Mouse (Mus musculus): ENCODE measurements around the gene Tymp.

Tymp gene

DNA sequence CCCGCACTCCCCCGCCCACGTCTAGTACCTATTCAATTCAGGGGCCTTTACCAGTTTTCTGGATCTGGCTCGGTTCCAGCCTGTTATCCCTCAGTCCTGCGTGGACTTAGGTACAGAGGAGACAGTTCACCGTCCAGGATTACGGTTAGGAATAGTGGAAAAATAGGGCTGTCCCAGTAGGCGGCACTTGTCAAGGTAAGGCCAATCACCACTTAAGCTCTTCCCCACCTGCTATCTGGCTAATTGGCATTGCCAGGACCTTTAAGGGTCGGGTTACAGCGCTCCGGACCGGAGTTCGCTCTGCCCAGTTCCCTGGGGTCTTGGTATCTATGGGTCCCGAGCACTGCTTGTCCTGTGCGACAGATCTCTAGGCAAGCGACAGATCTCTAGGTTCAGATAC, at the start of gene Tymp:
TSS of gene Tymp (minus strand) at position 83 of the 400 bp plus-strand sequence.
- no peak for DNase-seq (ENCODE audit: low spot score in 2 of 2)

DNA sequence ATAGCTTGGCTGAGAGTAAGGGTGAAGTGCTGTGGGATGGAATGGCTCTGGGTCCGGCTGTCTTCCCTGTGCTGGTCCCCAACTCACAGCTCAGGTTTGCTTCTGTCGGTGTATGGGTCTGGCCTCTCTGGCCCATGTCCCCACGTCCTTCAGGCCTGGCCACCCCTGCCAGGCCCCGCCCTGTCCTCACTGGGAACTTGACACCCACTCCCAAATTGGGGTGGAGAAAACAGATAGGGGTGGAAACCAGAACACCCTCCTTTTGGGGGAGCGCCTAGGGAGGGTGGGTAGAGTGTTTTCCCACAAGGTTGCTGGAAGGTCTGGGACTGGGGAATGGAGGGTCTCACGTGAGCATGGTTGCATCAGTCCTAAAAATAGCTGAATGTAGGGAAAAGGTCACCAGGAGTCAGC, 48.9 kb upstream of the Tymp start, which contains the start of gene Cpt1b:
TSS of gene Cpt1b (minus strand) at position 153 of the 411 bp plus-strand sequence.
- no peak for DNase-seq (ENCODE audit: low spot score in 2 of 2)

DNA sequence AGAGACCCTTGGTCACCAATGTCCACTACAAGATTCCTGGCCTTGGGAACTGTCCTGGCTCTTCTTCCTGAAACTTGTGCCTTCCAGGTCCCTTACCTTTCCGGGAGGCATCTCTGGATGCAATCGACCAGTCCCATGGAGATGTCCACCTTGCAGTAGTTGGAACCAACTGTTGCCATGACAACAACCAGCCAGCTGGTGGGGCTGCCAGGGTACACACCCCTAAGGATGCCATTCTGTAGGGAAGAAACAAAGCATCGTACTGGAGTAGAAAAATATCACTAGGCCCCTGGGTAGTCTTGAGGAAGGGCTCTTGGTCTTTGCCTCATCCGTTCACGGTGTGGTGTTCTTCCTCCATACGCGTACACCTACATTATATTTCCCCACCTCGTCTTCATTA, 47.8 kb upstream of the Tymp start:
- DNase-seq (ENCODE audit: low spot score in 2 of 2): no peak

DNA sequence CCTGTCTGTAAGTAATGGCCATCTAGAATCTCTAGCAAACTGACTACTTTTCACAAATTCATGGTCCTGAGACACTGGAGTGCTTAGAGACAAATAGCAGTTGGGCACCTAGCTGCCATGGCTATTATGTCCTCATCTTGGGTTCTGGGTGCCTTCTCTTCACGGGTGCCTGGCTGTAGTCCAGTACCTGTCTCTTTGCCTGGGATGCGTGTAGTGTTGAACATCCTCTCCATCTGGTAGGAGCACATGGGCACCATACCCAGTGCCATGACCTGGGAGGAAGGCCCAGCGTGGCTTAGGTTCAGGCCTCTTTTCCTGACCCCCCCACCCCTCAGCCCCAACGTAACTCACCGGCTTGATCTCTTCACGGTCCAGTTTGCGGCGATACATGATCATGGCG, 45.1 kb upstream of the Tymp start:
- no peak for DNase-seq (ENCODE audit: low spot score in 2 of 2)

DNA sequence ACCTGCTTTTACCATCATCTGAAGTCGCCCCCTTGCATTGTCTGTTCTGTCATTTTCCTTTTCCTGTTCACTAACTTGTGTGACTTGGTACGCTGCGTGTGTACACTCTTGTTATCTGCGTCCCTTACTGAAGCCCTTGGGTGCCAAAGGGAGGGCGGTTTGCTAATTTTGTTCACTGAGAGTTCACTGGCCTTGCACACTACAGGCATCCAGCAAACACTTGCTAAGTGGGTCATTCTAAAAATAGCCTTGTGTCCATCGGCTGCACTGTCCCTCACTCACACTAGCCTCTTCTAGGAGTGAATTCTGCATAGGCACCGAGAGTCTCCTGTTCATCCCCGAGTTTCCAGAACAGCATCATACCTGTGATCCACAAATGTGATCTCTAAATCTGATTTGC, 38.4 kb upstream of the Tymp start:
- DNase-seq (ENCODE audit: low spot score in 2 of 2): no peak

DNA sequence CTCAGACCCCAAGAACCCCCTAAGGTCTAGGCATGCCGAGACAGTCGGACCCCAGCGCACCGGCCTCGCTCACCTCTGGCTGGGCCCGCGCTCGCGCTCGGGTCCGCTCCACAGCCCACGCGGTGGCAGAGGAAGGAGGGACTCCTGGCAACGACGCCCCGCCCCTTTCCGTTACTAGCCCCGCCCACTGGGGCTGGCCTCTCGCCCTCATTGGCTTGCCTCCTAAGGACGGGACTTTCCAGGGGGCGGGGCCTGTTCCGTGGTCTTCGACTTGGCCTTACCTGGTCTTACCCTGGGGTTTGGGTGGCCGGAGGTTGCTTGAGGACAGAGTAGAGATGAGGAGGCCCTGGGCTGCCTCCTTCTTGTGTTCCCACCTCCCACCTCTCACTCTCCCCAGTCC, 33.3 kb upstream of the Tymp start, which contains the start of gene Syce3:
TSS of gene Syce3 (minus strand) at position 386 of the 400 bp plus-strand sequence.
- DNase-seq (ENCODE audit: low spot score in 2 of 2): no peak

DNA sequence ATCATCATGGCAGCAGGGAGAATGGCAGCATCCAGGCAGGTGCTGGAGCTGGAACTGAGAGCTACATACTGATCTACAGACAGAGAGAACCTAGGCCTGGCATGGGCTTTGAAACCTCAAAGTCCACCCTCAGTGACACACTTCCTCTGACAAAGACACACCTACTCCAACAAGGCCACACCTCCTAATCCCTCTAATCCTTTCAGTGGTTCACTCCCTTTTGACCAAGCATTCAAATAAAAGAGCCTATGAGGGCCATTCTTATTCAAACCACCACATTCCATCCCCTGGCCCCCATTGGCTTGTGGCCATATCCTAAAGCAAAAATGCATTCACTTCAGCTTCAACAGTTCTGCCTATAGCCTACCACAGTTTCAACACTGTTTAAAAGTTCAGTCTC, 29.9 kb upstream of the Tymp start:
- no peak for DNase-seq (ENCODE audit: low spot score in 2 of 2)

DNA sequence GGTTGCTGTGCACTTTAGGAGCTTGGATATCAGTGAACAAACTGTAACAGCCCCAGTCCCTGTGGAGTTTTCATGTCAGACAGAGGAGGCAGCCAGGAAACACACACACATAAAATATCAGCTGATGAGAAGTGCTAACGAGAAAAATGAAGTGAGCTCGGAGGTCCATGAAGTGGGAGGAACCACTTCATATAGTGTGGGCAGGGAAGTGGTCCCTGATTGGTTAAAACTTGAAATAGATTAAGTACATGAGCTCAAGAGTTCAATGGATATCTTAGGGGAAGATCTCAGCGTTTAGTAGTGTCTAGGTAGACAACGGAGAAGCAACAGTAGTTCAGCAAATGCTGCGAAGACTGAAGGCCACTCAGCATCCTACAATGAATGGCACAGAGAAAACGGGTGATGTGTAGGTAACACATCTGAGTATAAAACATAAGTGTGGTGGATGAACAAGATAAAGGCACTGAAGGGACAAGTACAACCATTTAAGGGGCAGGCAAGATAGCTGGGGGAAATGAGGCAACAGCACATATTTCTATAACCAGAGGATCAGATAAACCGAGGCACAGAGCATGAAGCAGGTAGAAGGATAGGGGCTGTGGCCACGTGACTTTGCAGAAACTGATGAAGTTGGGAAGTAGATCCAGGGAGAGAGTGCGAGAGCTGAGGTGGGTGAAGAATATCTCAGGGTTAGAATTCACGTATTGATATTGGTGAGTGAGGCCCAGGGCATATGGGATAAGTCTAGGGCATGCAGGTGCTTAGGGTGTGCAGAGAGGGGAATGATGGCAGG, 28.2 kb upstream of the Tymp start:
- DNase-seq (ENCODE audit: low spot score in 2 of 2): no peak

DNA sequence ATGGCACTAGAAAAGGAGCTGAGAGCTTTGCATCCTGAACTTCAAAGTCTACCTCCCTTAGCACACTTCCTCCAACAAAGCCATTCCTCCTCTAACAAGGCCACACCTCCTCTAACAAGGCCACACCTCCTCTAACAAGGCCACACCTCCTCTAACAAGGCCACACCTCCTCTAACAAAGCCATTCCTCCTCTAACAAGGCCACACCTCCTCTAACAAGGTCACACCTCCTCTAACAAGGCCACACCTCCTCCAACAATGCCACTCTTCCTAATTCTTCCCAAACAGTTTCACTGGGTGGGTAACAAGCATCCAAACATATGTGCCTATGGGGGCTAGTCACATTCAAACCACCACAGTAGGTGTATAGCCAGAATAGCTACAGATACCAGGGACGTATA, 25.6 kb upstream of the Tymp start:
- DNase-seq (ENCODE audit: low spot score in 2 of 2): no peak

DNA sequence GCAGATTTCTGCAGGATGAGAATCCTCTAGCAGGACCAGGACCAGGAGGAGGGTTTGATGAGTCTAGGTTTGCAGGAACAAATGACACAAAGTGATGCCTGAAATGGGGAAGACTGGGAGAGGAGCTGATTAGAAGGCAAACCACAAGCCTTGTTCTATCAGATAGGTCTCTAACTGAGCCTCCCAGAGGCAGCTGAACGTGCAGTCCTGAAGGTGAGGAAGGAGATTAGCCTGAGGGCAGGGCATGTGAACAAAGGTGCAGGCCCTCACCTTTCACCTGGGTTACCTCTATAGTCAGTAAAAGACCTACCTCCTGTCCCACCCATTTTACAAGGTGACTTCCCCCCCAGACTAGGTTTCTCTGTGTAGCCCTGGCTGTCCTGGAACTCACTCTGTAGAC, 22.9 kb upstream of the Tymp start:
- DNase-seq (ENCODE audit: low spot score in 2 of 2): no peak

DNA sequence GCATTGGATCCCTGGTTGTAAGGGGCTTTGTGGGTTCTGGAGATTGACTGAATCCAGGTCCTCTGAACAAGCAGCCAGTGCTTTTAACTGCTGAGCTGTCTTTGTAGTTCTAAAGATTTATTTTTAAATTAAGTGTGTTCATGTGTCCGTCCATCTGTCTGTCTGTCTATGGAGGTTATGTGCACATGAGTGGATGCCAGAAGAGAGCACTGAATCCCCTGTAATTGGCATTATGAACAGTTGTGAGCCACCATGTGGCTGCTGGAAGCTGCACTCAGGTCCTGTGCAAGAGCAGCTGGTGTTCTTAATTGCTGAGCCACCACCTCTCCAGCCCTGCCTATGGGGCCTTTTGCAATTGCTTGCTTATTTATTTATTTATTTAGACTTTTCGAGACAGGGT, 21.3 kb upstream of the Tymp start:
- DNase-seq (ENCODE audit: low spot score in 2 of 2): no peak

DNA sequence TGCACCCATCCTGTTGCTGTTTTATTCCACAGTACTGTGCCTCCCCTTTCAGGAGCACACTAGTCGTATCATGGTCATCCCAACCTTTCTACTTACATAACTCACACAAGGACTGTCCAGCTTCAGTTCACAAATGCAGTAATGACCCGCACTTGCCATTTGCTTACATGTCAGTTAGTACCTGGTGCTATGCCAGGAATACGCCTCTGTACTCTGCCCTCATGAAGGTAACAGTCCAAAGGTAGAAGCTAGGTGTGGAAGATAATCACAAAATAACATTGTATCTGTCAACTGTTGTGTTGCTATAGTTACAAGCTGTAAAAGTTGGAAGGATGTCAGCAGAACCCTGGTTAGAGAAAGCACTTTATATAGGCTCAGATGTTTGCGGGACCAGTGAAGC, 20.0 kb upstream of the Tymp start:
- DNase-seq (ENCODE audit: low spot score in 2 of 2): no peak

DNA sequence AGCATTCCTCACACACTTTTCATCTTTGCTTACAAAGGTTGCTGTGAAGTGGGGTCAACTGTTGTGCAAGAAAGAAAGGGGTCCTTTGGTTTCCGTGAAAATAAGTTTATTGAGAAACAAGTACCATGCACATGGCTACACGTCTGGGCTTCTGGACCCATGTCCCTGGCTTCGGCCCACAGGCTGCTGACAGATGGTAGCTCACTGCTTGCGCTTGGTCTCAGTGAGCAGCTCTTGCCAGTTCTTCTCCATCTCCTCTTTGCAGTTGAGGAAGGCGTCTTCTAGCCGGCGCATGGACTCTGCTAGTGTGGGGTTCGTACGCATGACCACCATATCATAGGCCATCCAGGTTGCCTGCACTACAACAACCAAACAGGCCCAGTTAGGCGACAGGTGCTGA, 13.2 kb upstream of the Tymp start:
- no peak for DNase-seq (ENCODE audit: low spot score in 2 of 2)

DNA sequence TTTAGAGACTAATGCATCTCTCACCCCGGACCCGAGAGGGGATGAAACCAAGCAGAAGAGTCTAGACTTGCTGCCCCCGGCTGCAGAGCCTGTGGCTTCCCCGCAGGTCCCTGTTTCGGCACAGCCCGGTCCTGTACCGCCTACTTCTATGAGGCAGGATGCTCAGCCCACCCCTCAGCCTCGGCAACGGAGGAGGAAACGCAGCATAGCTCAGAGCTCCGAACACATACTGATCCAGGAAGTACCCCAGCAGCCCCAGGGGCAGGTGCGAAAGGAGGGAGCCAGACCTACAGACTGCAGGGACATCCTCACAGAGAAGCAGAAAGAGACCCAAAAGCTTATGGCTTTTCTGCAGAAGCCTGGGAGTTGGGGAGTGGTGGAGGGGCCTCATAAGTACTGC, 10.3 kb upstream of the Tymp start:
- no peak for DNase-seq (ENCODE audit: low spot score in 2 of 2)

DNA sequence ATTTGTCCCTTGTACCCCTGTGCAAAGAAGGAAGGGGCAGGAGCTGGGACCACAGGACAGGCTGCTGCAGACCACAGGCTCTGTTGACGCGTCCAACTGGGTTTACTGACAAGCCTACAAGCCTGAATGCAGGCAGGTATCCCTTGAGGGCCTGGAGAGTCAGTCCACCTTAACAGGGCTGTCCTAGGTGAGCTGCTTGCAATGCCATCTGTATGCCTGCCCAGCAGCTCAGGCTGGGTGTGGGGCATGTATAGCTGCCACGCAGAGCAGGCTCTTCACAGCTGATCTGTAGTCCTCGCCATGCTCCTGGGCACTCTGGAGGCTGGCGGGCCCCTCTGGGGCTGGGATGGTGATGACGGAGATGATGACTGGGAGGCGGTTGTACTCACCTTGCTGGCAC, 7.8 kb upstream of the Tymp start, which contains the start of gene Klhdc7b:
TSS of gene Klhdc7b (plus strand) at position 301 of the 400 bp plus-strand sequence.
- DNase-seq (ENCODE audit: low spot score in 2 of 2): no peak

DNA sequence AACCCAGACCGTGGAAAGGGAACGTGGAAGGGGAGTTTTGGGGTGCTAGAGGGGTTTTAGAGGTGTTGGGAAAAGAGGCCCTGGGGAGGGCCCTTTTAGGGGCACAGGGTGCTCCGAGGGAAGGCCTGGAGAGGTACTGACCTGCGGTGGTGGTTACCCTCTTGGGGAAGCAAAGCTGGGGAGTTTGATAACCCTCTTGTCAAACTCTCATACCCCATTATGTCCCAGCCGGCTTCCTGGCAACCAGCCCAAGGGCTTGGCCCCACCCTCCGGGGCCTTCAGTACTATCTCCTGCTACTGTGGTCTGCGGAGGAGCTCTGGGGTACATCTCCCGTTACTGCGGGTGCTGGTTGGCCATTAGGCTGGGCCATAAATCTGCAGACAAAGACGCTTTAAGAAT, 2.6 kb upstream of the Tymp start:
- DNase-seq (ENCODE audit: low spot score in 2 of 2): no peak

DNA sequence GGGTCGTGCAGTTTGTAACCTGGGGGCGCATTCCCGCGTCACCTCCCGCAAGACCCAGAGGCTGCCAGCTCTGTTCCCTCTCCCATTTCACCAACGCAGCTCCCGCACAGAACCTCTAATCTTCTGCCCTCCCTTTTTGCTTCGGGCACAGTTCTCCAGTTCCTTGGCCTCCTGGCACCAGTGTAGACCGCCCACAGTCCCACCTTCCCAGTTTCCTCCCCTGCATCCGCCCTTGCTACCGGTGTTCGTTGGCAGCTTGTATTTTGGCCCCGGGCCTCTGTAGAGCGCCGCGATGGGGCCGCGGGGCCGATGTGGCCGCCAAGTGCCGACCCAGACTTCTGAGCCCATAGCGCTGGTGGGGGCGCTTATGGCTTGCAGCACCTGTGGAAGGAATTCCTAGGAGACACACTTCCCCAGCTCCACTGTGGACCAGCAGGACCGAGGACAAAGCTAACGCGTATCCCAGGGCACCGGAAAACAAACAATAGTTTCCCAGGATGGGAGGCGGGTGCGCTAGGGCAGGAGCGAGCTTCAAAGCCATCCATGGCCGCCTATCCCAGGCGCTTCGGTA, 2.1 kb upstream of the Tymp start, which contains the start of gene Odf3b:
TSS of gene Odf3b (minus strand) at position 452 of the 571 bp plus-strand sequence.
- DNase-seq (ENCODE audit: low spot score in 2 of 2): no peak

DNA sequence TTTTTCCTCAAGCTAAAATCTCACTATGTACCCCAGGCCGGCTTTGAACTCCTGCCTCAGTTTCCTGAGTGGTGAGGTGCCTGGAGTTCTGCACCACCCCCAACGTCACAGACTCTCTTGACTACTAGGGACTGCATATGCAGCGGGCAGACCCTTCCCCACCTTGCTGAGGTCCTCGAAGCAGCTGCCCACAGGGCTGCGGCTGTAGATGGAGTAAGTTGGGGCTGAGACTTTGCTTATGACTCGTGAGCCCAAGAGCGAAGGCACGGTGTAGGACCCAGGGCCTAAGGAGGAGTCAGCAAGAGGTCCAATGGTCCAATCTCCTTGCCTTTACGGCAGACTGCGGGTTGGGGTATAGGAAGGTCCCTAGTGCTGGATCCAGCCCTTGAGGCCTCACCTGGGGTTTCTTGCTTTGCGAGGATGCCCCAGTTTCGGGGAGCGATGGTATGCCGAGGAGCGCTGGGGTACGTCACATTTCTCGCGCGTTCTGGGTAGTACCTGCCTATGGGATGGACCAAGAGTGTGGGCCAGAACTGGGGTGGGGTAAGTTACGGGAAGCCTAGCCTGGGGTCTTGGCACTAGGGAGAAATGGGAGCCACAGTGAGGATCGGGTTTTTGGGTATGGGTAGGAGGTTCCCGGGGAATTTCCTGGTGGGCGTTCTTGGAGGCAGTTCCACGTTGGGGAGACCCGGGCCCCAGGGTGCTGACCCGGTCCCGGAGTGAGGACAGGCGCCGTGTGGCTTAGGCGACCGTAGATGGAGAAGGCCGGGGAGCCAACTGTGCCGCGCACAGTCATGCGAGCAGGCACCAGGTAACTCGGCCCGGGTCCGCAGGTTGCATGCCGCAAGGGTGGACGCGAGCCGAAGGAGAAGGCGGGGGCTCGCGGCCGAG, 1.3 kb upstream of the Tymp start:
- no peak for DNase-seq (ENCODE audit: low spot score in 2 of 2)

DNA sequence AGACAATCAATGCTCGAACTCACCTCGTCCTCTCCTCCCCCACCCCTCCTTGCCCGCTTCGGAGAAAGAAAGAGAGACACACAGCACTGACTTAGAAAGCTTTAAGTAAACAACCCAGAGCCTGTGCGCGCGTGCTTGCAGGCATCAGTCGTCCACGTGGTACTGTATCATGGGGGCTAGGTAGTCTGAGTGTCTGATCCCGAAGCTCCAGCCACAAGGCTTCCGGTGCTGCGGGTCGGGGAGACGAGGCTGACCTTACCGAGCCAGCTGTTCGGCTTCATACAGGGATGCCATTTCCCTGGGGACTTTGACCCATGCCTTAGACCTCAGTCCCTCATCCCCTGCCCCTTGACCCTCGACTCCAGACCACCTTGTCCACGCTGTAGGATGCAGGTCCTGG, 523 bp upstream of the Tymp start:
- DNase-seq (ENCODE audit: low spot score in 2 of 2): no peak

DNA sequence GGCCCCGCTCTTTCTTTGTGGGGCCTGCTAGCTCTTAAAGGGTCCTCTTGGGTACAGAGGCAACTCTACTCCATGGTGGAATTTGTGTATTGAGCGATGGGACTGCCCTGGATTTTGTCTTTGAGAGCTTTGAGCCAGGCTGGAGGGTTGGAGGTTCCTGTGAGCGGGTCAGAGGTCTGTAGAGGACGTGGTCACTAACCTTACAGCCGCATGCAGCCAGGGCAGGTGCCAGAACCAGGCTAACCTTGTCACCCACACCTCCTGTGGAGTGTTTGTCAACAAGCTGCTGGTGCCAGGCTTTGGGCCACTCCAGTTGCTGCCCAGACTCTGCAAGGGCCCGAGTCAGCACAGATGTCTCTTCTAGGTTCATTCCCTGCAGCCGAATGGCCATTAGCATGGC, 799 bp downstream of the Tymp start:
- DNase-seq (ENCODE audit: low spot score in 2 of 2): no peak

DNA sequence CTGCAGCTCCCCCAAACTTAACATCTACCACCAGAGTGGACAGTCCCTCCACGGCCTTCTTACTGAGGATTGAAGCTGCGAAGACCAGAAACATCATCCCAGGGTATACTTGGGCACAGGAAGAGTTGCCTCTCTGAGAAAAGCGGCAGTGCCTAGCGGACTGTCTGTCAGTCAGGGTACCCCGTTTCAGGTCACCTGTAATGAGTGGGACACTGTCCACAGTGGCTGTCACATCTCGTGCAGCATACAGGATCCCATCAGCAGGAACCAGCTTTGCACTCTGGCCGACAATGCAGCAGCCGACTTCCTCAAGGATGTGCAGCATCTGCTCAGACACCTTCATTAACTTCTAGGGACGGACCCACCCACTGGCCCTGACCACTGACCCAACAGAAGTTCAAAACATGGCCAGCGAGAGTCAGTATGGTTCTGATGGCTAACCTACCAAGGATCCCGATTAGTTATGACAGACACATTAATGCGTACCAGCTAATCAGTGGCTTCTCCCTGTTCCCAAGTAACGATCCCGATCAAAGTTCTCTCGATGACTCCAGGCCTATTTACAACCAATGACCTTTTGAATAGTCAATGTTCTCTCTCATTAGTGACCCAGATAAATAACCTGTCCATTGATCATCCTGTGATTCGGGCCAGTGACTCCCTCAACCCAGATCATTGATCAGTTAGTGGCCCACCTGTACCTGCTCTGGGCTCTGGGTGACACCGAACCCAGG, 1.9 kb downstream of the Tymp start:
- no peak for DNase-seq (ENCODE audit: low spot score in 2 of 2)

DNA sequence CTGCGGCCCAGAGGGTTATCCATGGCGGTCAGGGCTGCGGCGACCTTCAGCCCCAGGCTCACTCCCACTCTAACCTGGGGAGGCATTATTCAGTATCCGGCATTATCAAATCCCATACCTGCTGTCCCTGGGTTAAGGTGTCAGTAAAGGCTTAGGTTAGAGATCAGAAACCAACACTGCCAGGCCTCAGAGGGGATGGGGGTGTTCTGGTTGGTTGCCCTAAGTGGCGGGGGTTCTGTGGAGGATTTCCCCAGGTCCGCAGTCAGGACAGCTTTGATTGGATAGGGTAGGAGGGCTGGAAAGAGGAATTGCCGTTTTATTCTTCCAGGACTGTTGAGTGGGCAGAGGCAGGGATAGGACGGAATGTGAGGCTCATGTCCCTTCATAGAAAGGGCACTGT, 2.5 kb downstream of the Tymp start:
- DNase-seq (ENCODE audit: low spot score in 2 of 2): no peak

All from left cerebral cortex, adult 9 months (tissue).